Mouse (Mus musculus): ENCODE measurements at regions not wholly inside any gene's neighbourhood (a gene's known extent, or its start where the extent isn't known, plus 50 kb on each side); places are given as distances from the start of the nearest gene placed in this dataset.

DNA sequence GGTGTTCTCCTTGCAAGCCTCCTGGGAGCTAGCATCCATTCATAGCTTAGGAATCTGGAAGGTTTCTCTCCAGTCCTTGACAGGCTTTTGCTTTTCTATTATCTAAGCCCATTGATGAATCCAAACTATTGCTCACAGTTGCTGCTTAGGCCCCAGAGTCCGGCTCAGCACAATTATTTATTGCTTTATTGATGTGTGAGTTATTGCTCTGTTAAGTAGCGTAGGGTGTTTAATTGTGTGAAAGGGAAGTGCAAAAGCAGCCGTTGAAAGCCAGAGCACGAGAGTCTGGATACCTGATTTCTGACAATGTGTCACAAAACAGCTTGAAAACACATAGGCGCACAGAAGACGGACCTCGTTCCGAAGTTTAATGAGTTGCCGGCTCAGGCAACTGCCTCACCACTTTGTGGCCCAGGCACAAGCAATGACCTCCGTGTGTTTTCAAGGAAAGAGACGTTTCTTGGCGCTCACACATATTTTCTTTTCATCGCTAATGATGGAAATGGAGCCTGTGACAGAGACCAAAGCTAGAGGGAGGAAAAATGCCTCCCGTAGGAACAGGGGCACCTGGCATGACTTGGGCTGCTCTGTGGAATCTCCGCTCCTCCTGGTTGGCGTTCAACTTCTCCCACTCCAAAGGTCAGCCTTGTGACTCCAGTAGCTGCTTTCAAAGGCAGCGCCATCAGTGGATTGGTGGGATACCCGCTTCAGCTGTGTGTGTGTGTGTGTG is 66.6 kb upstream of the Arid5b start:
- H3K9me3 ChIP-seq (ENCODE audit: low read length): no peaks in the 10 kb centered on the region; the same call in none of the 2 replicates
- whole genome bisulfite sequencing (ENCODE audit: insufficient replicate concordance): 86% methylated on average over 18 of the region's 18 CpGs
- no peak overlapping the region for H3K27ac ChIP-seq (ENCODE audit: low read depth)
- no peak overlapping the region for H3K4me3 ChIP-seq (ENCODE audit: low read depth, low read length)
- H3K4me2 ChIP-seq (ENCODE audit: low read depth, low read length): no peak overlapping the region
- DNase-seq (no peak), ATAC-seq (no peak)
- no peak overlapping the region for H3K9ac ChIP-seq (replicated peaks)
- no peaks in the 10 kb centered on the region for H3K36me3 ChIP-seq (replicated peaks; ENCODE audit: insufficient read depth, low read length)
- no peaks in the 10 kb centered on the region for H3K27me3 ChIP-seq (ENCODE audit: insufficient read depth, low read length)
- TF ChIP-seq EP300 (IDR thresholded peaks at IDR 0.05; ENCODE audit: low read depth) (no peak), CTCF (IDR thresholded peaks at IDR 0.05; ENCODE audit: low read depth) (no peak)
- H3K4me1 ChIP-seq (ENCODE audit: insufficient read depth): no peaks in the 10 kb centered on the region

DNA sequence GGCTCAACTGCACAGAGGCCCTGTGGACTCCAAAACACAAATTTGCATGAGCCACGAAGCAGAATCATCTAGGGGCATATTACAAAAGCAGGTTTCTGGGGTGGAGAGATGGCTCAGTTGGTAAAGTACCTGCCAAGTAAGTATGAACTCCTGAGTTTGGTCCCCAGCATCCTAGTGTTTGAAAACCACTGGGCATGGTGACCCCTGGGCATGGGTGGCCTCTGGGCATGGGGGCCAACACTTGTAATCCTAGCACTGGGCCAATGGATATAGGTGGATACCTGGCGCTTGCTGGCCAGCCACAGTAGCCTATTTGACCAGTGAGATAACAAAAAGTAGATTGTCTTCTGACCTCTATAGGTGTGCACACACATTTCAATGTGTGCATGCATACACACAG is 65.7 kb upstream of the Arid5b start:
- DNase-seq (no peak), ATAC-seq (no peak)
- Histone ChIP-seq H3K4me3 (ENCODE audit: low read depth, low read length) (no peak overlapping the region), H3K4me2 (ENCODE audit: low read depth, low read length) (no peak overlapping the region), H3K4me1 (ENCODE audit: insufficient read depth) (no peaks in the 10 kb centered on the region), H3K36me3 (replicated peaks; ENCODE audit: insufficient read depth, low read length) (no peaks in the 10 kb centered on the region), H3K9ac (replicated peaks) (no peak overlapping the region), H3K9me3 (ENCODE audit: low read length) (no peaks in the 10 kb centered on the region; the same call in none of the 2 replicates), H3K27me3 (ENCODE audit: insufficient read depth, low read length) (no peaks in the 10 kb centered on the region), H3K27ac (ENCODE audit: low read depth) (no peak overlapping the region)
- TF ChIP-seq EP300 (IDR thresholded peaks at IDR 0.05; ENCODE audit: low read depth) (no peak), CTCF (IDR thresholded peaks at IDR 0.05; ENCODE audit: low read depth) (no peak)
- WGBS (ENCODE audit: insufficient replicate concordance): 76% methylated on average over 2 of the region's 2 CpGs

DNA sequence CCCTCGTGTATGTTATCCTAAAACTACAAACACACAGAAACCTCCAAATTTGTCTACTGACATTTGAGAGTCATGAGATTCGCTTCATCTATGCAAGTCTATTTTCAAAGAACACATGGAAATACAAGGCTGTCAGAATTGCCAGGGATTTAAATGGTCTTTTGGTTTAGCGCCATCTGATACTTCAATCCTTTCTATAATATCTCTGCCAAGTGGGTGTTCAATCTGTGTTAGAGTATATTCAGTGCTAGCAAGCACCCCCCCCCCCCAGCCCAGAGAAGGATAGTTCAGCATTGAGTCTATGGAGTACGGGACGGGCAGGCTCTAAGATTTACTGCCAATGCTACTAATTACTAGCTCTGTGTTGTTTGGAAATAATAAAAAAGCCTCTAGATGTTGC is 55.5 kb upstream of the Arid5b start:
- Histone ChIP-seq H3K36me3 (replicated peaks; ENCODE audit: insufficient read depth, low read length) (no peaks in the 10 kb centered on the region), H3K4me2 (ENCODE audit: low read depth, low read length) (no peak overlapping the region), H3K9me3 (ENCODE audit: low read length) (no peaks in the 10 kb centered on the region), H3K4me1 (ENCODE audit: insufficient read depth) (no peaks in the 10 kb centered on the region), H3K9ac (replicated peaks) (no peak overlapping the region), H3K4me3 (ENCODE audit: low read depth, low read length) (no peak overlapping the region), H3K27ac (ENCODE audit: low read depth) (no peak overlapping the region), H3K27me3 (ENCODE audit: insufficient read depth, low read length) (no peaks in the 10 kb centered on the region)
- DNase-seq (no peak), ATAC-seq (no peak)
- 82% methylated on average over 5 of the region's 5 CpGs for WGBS (ENCODE audit: insufficient replicate concordance)
- no peak for TF ChIP-seq EP300 (IDR thresholded peaks at IDR 0.05; ENCODE audit: low read depth)
- TF ChIP-seq CTCF (IDR thresholded peaks at IDR 0.05; ENCODE audit: low read depth): no peak
